Mouse (Mus musculus): Measurements from ENCODE around the gene Cd3eap. TPM values are rescaled to one million over a fixed set of nuclear protein-coding genes. Genes with fewer than 3 reads are reported as not detected.

The Cd3eap gene
- polyA plus RNA-seq, 1 experiment: 7.5 TPM

DNA sequence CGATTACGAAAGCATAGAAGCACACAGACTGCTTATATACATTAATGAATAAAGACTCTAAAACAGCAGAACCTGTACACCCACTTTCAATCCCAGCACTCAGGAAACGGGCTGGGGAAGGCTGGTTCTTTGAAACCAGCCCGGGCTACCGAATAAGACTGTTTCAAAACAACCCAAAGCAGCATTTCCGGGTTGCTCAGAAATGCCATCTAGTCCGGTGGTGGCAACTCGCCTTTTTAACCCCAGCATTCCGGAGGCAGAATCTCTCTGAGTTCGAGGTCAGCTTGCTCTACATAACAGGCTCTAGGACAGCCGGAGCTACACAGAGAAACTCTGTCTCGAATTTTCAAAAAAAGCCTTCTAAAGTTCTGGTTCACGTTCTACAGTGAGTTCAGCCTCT is 649 bp downstream of the Cd3eap start:
- no peak for DNase-seq
- WGBS: 8% methylated on average over 13 of the region's 13 CpGs
- Histone ChIP-seq H3K27me3 (ENCODE audit: control insufficient read depth, insufficient read depth, low read length) (no peaks in the 10 kb centered on the region; the same call in 1 of the 2 replicates), H3K4me3 (ENCODE audit: control insufficient read depth, insufficient read depth, low read length) (no peak overlapping the region; the same call in 1 of the 2 replicates), H3K36me3 (ENCODE audit: control insufficient read depth, insufficient read depth, low read length) (no peaks in the 10 kb centered on the region), H3K4me1 (replicated peaks; ENCODE audit: control insufficient read depth, insufficient read depth, low read length) (peaks cover 22% of the 10 kb centered on the region), H3K27ac (ENCODE audit: control insufficient read depth, insufficient read depth, low read length) (no peak overlapping the region)
- TF ChIP-seq CTCF (IDR thresholded peaks at IDR 0.05; ENCODE audit: borderline replicate concordance, control insufficient read depth, extremely low read depth, insufficient read depth, low read length, poor library complexity) (no peak), POLR2A (IDR thresholded peaks at IDR 0.05; ENCODE audit: control insufficient read depth, extremely low read depth, insufficient read depth, low read length, poor library complexity) (no peak)

DNA sequence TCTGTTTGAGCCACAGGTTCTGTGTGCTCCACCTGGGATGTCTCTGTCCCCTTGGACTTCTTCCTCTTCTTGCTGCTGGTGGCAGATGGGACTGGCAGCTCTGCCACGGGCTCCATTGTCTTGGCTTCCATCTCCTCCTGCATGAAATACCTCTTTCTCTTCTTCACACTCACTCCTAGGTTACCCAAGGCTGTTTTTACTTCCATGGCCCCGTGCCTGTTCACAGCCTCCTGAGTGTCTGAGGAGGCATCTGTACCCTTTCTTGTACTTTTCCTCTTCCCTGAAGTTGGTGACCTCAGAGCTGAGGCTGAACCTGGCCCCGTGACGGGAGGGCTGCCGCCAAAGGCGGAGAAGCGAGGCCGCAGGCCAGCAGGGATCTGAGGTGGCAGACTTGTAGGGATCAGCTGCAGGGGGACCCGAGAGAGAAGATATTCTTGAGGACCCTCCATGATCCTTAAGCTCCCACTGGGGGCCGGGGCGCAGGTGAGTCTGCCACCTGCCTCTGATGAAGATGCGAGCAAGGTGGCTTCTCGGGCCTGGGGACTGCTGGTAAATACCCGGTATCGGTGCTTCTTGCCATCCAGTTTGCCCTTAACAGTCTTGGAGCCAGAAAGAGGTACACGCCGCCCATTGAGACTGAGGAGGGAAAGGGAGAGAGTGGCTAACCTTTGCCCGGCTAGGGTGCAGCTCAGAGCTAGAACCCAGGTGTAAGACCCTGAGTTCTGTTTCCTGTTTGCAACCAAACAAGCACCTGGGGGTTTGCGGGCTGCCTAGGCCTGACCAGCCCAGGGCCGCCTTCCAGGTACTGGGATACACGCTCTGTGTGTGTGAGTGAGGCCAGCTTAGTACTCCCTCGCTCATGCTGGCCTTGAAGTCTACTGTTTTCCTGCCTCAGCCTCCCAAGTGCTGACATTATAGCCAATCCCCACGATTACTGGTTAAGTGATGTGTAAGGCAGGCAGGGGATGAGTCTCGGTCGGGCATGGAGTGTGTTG is 1.6 kb downstream of the Cd3eap start:
- no peaks in the 10 kb centered on the region; the same call in 1 of the 2 replicates for H3K27me3 ChIP-seq (ENCODE audit: control insufficient read depth, insufficient read depth, low read length)
- DNase-seq: no peak
- no peak overlapping the region for H3K4me3 ChIP-seq (ENCODE audit: control insufficient read depth, insufficient read depth, low read length)
- no peak for TF ChIP-seq CTCF (IDR thresholded peaks at IDR 0.05; ENCODE audit: borderline replicate concordance, control insufficient read depth, extremely low read depth, insufficient read depth, low read length, poor library complexity)
- TF ChIP-seq POLR2A (IDR thresholded peaks at IDR 0.05; ENCODE audit: control insufficient read depth, extremely low read depth, insufficient read depth, low read length, poor library complexity): no peak
- H3K36me3 ChIP-seq (ENCODE audit: control insufficient read depth, insufficient read depth, low read length): no peaks in the 10 kb centered on the region
- 93% methylated on average over 25 of the region's 25 CpGs for WGBS
- no peak overlapping the region for H3K27ac ChIP-seq (ENCODE audit: control insufficient read depth, insufficient read depth, low read length)
- peaks cover 22% of the 10 kb centered on the region for H3K4me1 ChIP-seq (replicated peaks; ENCODE audit: control insufficient read depth, insufficient read depth, low read length)

DNA sequence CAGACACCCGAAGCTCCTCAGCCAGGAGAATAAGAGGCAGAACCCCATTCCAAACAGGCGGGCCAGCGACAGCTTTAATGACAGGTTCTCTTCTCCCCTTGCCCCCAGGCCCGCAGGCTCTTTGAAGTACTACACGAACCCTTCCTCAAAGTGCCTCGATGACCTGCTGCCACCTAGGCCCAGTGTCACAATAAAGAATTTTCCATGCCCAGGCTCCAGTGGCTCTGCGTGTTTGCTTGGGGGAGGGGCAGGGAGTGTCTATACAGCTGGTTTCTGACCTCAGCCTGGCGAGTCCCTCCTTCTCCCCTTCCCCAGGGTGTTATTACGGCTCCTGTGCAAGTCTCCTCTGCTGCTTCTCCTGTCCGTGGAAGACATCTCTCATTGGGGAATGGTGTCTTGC is 3.0 kb downstream of the Cd3eap start:
- Histone ChIP-seq H3K27ac (ENCODE audit: control insufficient read depth, insufficient read depth, low read length) (no peak overlapping the region), H3K4me3 (ENCODE audit: control insufficient read depth, insufficient read depth, low read length) (no peak overlapping the region), H3K36me3 (ENCODE audit: control insufficient read depth, insufficient read depth, low read length) (no peaks in the 10 kb centered on the region), H3K27me3 (ENCODE audit: control insufficient read depth, insufficient read depth, low read length) (no peaks in the 10 kb centered on the region; the same call in 1 of the 2 replicates), H3K4me1 (replicated peaks; ENCODE audit: control insufficient read depth, insufficient read depth, low read length) (peaks cover 19% of the 10 kb centered on the region)
- 91% methylated on average over 10 of the region's 10 CpGs for WGBS
- no peak for DNase-seq
- no peak for TF ChIP-seq POLR2A (IDR thresholded peaks at IDR 0.05; ENCODE audit: control insufficient read depth, extremely low read depth, insufficient read depth, low read length, poor library complexity)
- no peak for TF ChIP-seq CTCF (IDR thresholded peaks at IDR 0.05; ENCODE audit: borderline replicate concordance, control insufficient read depth, extremely low read depth, insufficient read depth, low read length, poor library complexity)

DNA sequence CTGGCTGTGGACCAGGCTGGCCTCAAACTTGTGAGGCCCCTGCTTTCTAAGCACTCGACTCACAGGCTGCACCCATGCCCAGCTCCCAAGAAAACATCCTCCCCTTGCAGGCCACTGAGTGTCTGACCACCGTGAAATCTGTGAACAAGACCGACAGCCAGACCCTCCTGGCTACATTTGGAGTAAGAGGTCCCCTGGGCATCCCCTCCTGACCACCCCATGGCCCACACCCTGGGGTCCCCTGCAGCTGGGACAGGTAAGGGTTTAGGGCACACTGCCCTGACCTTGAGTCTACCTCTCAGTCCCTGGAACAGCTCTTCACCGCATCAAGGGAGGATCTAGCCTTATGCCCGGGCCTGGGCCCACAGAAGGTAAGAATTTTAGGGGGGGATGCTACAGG is 4.3 kb downstream of the Cd3eap start:
- Histone ChIP-seq H3K27me3 (ENCODE audit: control insufficient read depth, insufficient read depth, low read length) (no peaks in the 10 kb centered on the region), H3K27ac (ENCODE audit: control insufficient read depth, insufficient read depth, low read length) (no peak overlapping the region), H3K36me3 (ENCODE audit: control insufficient read depth, insufficient read depth, low read length) (no peaks in the 10 kb centered on the region), H3K4me3 (ENCODE audit: control insufficient read depth, insufficient read depth, low read length) (no peak overlapping the region), H3K4me1 (replicated peaks; ENCODE audit: control insufficient read depth, insufficient read depth, low read length) (peaks cover 7% of the 10 kb centered on the region)
- TF ChIP-seq POLR2A (IDR thresholded peaks at IDR 0.05; ENCODE audit: control insufficient read depth, extremely low read depth, insufficient read depth, low read length, poor library complexity) (no peak), CTCF (IDR thresholded peaks at IDR 0.05; ENCODE audit: borderline replicate concordance, control insufficient read depth, extremely low read depth, insufficient read depth, low read length, poor library complexity) (no peak)
- no peak for DNase-seq
- 94% methylated on average over 5 of the region's 5 CpGs for WGBS

DNA sequence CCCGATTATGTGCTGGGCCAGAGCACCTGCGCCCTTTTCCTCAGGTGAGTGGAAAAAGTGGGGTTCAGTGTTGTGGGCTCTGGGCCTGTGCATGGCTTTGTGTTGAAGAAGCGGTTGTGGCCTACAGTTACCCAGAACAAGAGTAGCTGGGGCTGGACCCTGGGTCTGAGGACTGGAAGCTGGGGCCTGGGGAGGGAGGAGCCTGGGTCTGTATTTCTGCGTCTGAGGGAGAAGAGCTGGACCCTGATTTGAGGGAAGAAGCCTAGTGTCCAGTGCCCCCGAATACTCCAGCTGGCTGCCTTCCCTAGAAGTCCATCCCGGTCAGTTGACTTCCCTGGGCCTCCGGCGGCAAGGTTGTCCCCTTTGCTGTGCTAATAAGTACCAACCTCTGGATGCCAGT is 9.1 kb downstream of the Cd3eap start:
- H3K27ac ChIP-seq (ENCODE audit: control insufficient read depth, insufficient read depth, low read length): no peak overlapping the region
- peaks cover 6% of the 10 kb centered on the region for H3K4me1 ChIP-seq (replicated peaks; ENCODE audit: control insufficient read depth, insufficient read depth, low read length)
- H3K4me3 ChIP-seq (ENCODE audit: control insufficient read depth, insufficient read depth, low read length): no peak overlapping the region
- no peak for TF ChIP-seq CTCF (IDR thresholded peaks at IDR 0.05; ENCODE audit: borderline replicate concordance, control insufficient read depth, extremely low read depth, insufficient read depth, low read length, poor library complexity)
- TF ChIP-seq POLR2A (IDR thresholded peaks at IDR 0.05; ENCODE audit: control insufficient read depth, extremely low read depth, insufficient read depth, low read length, poor library complexity): no peak
- 97% methylated on average over 8 of the region's 8 CpGs for WGBS
- DNase-seq: no peak
- H3K27me3 ChIP-seq (ENCODE audit: control insufficient read depth, insufficient read depth, low read length): no peaks in the 10 kb centered on the region
- H3K36me3 ChIP-seq (ENCODE audit: control insufficient read depth, insufficient read depth, low read length): no peaks in the 10 kb centered on the region

DNA sequence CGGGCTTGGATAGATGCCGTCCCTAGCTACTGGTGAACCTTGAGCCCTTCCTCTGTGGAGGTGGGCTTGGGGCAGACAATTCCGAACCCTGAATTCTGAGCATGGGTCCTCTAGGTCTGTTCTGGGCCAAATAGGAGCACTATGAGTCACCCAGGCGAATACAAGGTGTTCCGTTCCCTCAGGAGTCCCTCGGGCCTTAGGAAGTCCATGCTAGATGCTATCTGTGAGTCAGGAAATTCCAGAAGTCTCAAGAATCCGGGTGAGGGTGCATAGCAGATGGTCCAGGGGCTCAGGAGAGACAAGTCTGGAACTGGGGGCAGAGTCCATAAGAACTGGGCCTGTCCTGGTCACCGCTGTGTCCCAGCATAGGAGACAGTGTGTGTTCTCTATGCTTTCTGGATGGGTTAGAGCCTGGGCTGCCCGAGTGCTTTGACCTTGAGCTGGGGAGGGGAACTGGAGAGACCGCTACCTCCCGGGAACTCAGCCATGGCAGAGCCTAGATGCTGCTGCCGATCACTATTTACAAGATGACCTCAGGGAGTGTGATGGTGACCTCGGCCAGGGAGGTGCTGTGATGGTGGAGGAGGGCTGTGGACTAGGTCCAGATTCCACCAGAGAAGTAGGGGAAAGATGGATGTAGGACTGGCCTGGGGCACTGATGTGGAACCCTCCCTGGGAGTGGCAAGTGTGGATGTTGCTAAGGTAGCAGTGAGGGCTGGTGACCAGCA is 9.9 kb downstream of the Cd3eap start:
- TF ChIP-seq POLR2A (IDR thresholded peaks at IDR 0.05; ENCODE audit: control insufficient read depth, extremely low read depth, insufficient read depth, low read length, poor library complexity): no peak
- TF ChIP-seq CTCF (IDR thresholded peaks at IDR 0.05; ENCODE audit: borderline replicate concordance, control insufficient read depth, extremely low read depth, insufficient read depth, low read length, poor library complexity): no peak
- Histone ChIP-seq H3K27me3 (ENCODE audit: control insufficient read depth, insufficient read depth, low read length) (no peaks in the 10 kb centered on the region), H3K36me3 (ENCODE audit: control insufficient read depth, insufficient read depth, low read length) (no peaks in the 10 kb centered on the region), H3K27ac (ENCODE audit: control insufficient read depth, insufficient read depth, low read length) (no peak overlapping the region), H3K4me3 (ENCODE audit: control insufficient read depth, insufficient read depth, low read length) (no peak overlapping the region), H3K4me1 (replicated peaks; ENCODE audit: control insufficient read depth, insufficient read depth, low read length) (peaks cover 10% of the 10 kb centered on the region)
- WGBS: 93% methylated on average over 13 of the region's 13 CpGs
- no peak for DNase-seq
